Mouse (Mus musculus): ENCODE measurements around the gene Plcl1.

The Plcl1 gene

GRCm38 (mm10) chr1:55405272-55406022 lies at the start of gene Plcl1:
Gene Plcl1, plus strand, starts transcription at chr1:55405921.
- DNase-seq (ENCODE audit: low spot score), result peak; percentile 97

GRCm38 (mm10) chr1:55362634-55363033 lies 43.1 kb upstream of the Plcl1 start:
- DNase-seq (ENCODE audit: low spot score), result no peak

GRCm38 (mm10) chr1:55363044-55363565 lies 42.6 kb upstream of the Plcl1 start, which contains the start of gene Boll:
Gene Boll, minus strand, starts transcription at chr1:55363469.
- peak; percentile 80 for DNase-seq (ENCODE audit: low spot score)

- DNase-seq (ENCODE audit: low spot score), result peak; percentile 40
Measured at GRCm38 (mm10) chr1:55363586-55363985, 42.1 kb upstream of the Plcl1 start.

- no peak for DNase-seq (ENCODE audit: low spot score)
Measured at GRCm38 (mm10) chr1:55372626-55373025, 33.1 kb upstream of the Plcl1 start.

- no peak for DNase-seq (ENCODE audit: low spot score)
Measured at GRCm38 (mm10) chr1:55380527-55380926, 25.2 kb upstream of the Plcl1 start.

- peak; percentile 83 for DNase-seq (ENCODE audit: low spot score)
Measured at GRCm38 (mm10) chr1:55383114-55383773, 22.5 kb upstream of the Plcl1 start.

GRCm38 (mm10) chr1:55399891-55400290 lies 5.8 kb upstream of the Plcl1 start:
- DNase-seq (ENCODE audit: low spot score), result no peak

- DNase-seq (ENCODE audit: low spot score), result peak; percentile 50
Measured at GRCm38 (mm10) chr1:55404439-55404838, 1.3 kb upstream of the Plcl1 start.

GRCm38 (mm10) chr1:55406023-55406413 lies 297 bp downstream of the Plcl1 start:
- DNase-seq (ENCODE audit: low spot score), result peak; percentile 78

- DNase-seq (ENCODE audit: low spot score), result peak; percentile 6
Measured at GRCm38 (mm10) chr1:55406531-55407375, 1.0 kb downstream of the Plcl1 start.

- no peak for DNase-seq (ENCODE audit: low spot score)
Measured at GRCm38 (mm10) chr1:55410670-55411069, 4.9 kb downstream of the Plcl1 start.

GRCm38 (mm10) chr1:55411079-55411478 lies 5.4 kb downstream of the Plcl1 start:
- DNase-seq (ENCODE audit: low spot score), result no peak

- DNase-seq (ENCODE audit: low spot score), result no peak
Measured at GRCm38 (mm10) chr1:55412569-55412968, 6.8 kb downstream of the Plcl1 start.

GRCm38 (mm10) chr1:55413534-55413933 lies 7.8 kb downstream of the Plcl1 start:
- DNase-seq (ENCODE audit: low spot score), result no peak

- DNase-seq (ENCODE audit: low spot score), result no peak
Measured at GRCm38 (mm10) chr1:55418968-55419367, 13.2 kb downstream of the Plcl1 start.

GRCm38 (mm10) chr1:55427607-55428006 lies 21.9 kb downstream of the Plcl1 start:
- no peak for DNase-seq (ENCODE audit: low spot score)

- no peak for DNase-seq (ENCODE audit: low spot score)
Measured at GRCm38 (mm10) chr1:55429051-55429450, 23.3 kb downstream of the Plcl1 start.

GRCm38 (mm10) chr1:55429708-55430107 lies 24.0 kb downstream of the Plcl1 start:
- no peak for DNase-seq (ENCODE audit: low spot score)

GRCm38 (mm10) chr1:55430587-55430986 lies 24.9 kb downstream of the Plcl1 start:
- no peak for DNase-seq (ENCODE audit: low spot score)

- DNase-seq (ENCODE audit: low spot score), result no peak
Measured at GRCm38 (mm10) chr1:55436589-55436988, 30.9 kb downstream of the Plcl1 start.

GRCm38 (mm10) chr1:55437095-55437494 lies 31.4 kb downstream of the Plcl1 start:
- DNase-seq (ENCODE audit: low spot score), result no peak
